Mouse (Mus musculus): ENCODE measurements around the gene Dok7. TPM values are rescaled to one million over a fixed set of nuclear protein-coding genes. Genes with fewer than 3 reads are reported as not detected.
A peak's percentile ranks its signal among the peaks of the same experiment; 100 is the strongest.

The Dok7 gene
- total RNA-seq, 2 experiments from 2014 or later, result 34.4 to 39.4 TPM

GRCm38 (mm10) chr5:35054628-35055027 is 1.9 kb upstream of the Dok7 start:
- no peak for DNase-seq
- intact Hi-C loops (cut with DNase I), result loop anchor here (5.0 kb wide), 2 partner anchors 33 to 78 kb away; no protein-coding TSS in a partner anchor

GRCm38 (mm10) chr5:35055076-35055475 is 1.5 kb upstream of the Dok7 start:
- intact Hi-C loops (cut with DNase I), result no loop called here
- peak in 1 of 2 experiments; percentile 19 for DNase-seq

- no peak for DNase-seq
- intact Hi-C loops (cut with DNase I), result no loop called here
These were observed 1.0 kb downstream of the Dok7 start for GRCm38 (mm10) chr5:35057582-35057981.

- intact Hi-C loops (cut with DNase I), result no loop called here
- no peak for DNase-seq
These were observed 1.6 kb downstream of the Dok7 start for GRCm38 (mm10) chr5:35058216-35058615.

- intact Hi-C loops (cut with DNase I), result no loop called here
- DNase-seq, result no peak
These were observed 3.5 kb downstream of the Dok7 start for GRCm38 (mm10) chr5:35060098-35060497.

- DNase-seq, result no peak
- intact Hi-C loops (cut with DNase I), result no loop called here
These were observed 13.3 kb downstream of the Dok7 start for GRCm38 (mm10) chr5:35069841-35070240.

GRCm38 (mm10) chr5:35070314-35070713 is 13.7 kb downstream of the Dok7 start:
- intact Hi-C loops (cut with DNase I), result no loop called here

GRCm38 (mm10) chr5:35070953-35071352 is 14.4 kb downstream of the Dok7 start:
- intact Hi-C loops (cut with DNase I), result no loop called here
- DNase-seq, result no peak

More at GRCm38 (mm10) chr5:35070314-35070713, 13.7 kb downstream of the Dok7 start:
- DNase-seq, result no peak

- intact Hi-C loops (cut with DNase I), result no loop called here
- DNase-seq, result no peak
These were observed 15.3 kb downstream of the Dok7 start for GRCm38 (mm10) chr5:35071855-35072254.

- DNase-seq, result peak in 1 of 2 experiments; percentile 25
- intact Hi-C loops (cut with DNase I), result no loop called here
These were observed 16.7 kb downstream of the Dok7 start for GRCm38 (mm10) chr5:35073235-35073634.

- intact Hi-C loops (cut with DNase I), result no loop called here
- peak; percentile 30 to 53 for DNase-seq
These were observed 17.4 kb downstream of the Dok7 start for GRCm38 (mm10) chr5:35073992-35074391.

- DNase-seq, result no peak
- intact Hi-C loops (cut with DNase I), result no loop called here
These were observed 19.8 kb downstream of the Dok7 start for GRCm38 (mm10) chr5:35076369-35076768.

GRCm38 (mm10) chr5:35079101-35079500 is 22.5 kb downstream of the Dok7 start:
- DNase-seq, result no peak
- intact Hi-C loops (cut with DNase I), result no loop called here

- DNase-seq, result no peak
- intact Hi-C loops (cut with DNase I), result loop anchor here (5.0 kb wide), 1 partner anchor 33 kb away; no protein-coding TSS in a partner anchor
These were observed 28.3 kb downstream of the Dok7 start for GRCm38 (mm10) chr5:35084913-35085312.

- DNase-seq, result peak; percentile 47 to 63
These were observed 32.4 kb downstream of the Dok7 start for GRCm38 (mm10) chr5:35088785-35089613.

GRCm38 (mm10) chr5:35089614-35089963 is 33.0 kb downstream of the Dok7 start:
- DNase-seq, result no peak
- intact Hi-C loops (cut with DNase I), result loop anchor here (5.0 kb wide), 1 partner anchor 37 kb away; no protein-coding TSS in a partner anchor

More at GRCm38 (mm10) chr5:35088785-35089613, 32.4 kb downstream of the Dok7 start:
- intact Hi-C loops (cut with DNase I), result loop anchor here (5.0 kb wide), 1 partner anchor 37 kb away; no protein-coding TSS in a partner anchor

GRCm38 (mm10) chr5:35091636-35092035 is 35.1 kb downstream of the Dok7 start:
- intact Hi-C loops (cut with DNase I), result no loop called here
- DNase-seq, result no peak

GRCm38 (mm10) chr5:35103086-35103485 is 46.5 kb downstream of the Dok7 start:
- DNase-seq, result no peak
- intact Hi-C loops (cut with DNase I), result loop anchor here (10.0 kb wide), 1 partner anchor 578 kb away; the partner anchor contains the start of gene Sh3bp2

- no peak for DNase-seq
- intact Hi-C loops (cut with DNase I), result loop anchor here (10.0 kb wide), 1 partner anchor 579 kb away; the partner anchor contains the start of gene Sh3bp2
These were observed 47.0 kb downstream of the Dok7 start for GRCm38 (mm10) chr5:35103528-35103927.

- intact Hi-C loops (cut with DNase I), result loop anchor here (10.0 kb wide), 1 partner anchor 580 kb away; the partner anchor contains the start of gene Sh3bp2
- no peak for DNase-seq
These were observed 47.8 kb downstream of the Dok7 start for GRCm38 (mm10) chr5:35104183-35104959.

All from heart, postnatal 36 days (tissue).